Mouse (Mus musculus) frontal cortex, adult (tissue): ENCODE results near the gene Rapgef5.

Experiments used
- ATAC-seq: cut with Nextera tagmentation; 2 replicates; pipeline ENCODE4 v1.9.2; 2017; ENCODE audit warnings: mild to moderate bottlenecking, moderate library complexity, mixed read lengths; ENCODE audit not compliant: low TSS enrichment

Rapgef5 gene

DNA sequence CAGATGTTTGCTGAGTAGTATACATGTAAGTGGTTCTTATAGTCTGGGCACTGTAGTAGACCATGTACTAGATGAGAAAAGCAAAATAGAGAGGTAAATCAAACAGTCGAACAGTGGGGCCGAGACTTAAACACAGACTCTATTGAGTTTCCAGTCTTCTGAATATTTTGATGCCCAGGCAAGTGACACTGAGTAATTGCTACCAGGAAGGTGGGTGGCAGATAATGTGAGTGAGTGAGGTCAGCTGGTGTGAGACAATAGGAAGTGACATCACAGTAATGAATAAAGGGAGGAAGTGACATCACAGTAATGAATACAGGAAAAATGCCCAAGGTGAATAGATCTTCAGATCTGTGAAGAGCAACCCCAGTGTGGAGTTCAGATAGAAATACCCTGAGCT lies at the start of gene Rapgef5:
Gene Rapgef5, plus strand, starts transcription at position 301 of the 400 bp plus-strand sequence.
- no peak for ATAC-seq

DNA sequence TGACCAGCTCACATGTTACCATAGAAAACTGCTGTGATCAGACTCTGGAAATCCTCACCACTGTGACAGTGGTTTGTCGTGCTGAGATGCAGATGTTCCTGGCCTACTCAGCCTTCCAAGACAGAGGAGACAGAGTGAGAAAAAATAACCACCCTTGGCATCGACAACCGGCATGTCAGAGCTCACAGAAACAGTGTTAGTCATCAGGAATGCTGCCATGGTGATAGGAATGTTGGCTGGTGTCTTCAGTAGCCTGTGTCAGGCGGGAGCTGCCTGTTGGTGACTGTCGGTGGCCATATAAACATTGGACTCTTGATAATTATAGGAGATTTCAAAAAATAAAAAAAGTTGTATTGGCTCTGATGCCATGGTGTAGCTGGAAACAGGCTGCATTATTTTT lies 48.0 kb upstream of the Rapgef5 start:
- ATAC-seq: peak; percentile 72

DNA sequence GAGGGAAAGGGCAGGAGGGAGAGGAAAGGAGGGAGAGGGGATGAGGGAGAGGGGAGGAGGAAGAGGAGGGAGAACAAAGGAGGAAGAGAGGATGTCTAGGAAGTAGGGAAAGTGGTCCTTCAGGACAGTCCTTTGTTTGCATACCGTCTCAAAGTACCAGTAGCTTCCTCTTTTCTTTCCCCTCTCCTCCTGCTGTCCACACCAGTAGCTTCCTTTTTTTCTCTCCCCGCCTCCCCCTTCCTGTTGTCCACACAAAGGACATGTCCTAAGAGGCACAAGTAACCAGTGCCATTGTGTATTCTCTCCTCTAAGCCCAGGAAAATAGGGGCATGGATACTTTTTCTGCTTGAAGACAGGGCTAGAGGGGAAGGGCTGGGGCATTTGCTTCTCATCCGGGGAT lies 37.3 kb upstream of the Rapgef5 start:
- ATAC-seq: no peak

DNA sequence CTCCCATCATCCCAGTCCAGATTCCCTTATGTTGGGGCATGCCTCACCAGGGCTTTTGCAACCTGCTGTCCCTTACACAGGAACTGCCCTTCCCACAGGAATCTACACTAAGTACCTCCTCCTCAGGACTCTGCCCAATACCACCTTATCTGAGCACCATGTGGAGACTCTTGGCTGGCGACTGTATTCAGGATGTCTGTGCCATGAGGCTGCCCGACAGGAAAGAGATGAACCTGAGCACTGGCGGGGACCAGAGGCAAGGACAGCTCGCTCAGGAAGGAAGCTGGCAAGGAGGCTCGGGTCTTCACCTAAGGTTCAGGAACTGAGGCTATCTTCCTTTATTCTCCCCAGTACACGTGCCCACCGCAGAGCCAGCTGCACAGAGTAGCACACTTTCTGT lies 36.6 kb upstream of the Rapgef5 start:
- no peak for ATAC-seq

DNA sequence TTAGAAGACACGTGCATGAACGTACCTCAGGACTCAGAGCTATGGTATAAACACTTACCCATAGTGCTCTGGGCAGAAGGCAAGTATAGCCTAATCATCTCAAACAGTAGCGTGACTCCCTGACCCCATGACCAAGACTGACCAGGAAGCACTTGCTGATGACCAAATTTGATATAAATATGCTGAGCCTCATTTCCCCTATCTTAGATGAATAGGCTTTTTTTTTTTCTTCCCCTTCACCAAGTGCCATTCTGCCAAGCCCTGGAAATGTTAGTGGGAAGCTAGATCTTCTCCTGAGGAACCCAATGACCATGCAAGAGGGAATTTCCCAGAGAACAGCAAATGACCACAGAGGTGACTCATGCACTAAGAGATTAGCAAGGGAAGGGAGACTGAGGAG lies 35.3 kb upstream of the Rapgef5 start:
- ATAC-seq: no peak

DNA sequence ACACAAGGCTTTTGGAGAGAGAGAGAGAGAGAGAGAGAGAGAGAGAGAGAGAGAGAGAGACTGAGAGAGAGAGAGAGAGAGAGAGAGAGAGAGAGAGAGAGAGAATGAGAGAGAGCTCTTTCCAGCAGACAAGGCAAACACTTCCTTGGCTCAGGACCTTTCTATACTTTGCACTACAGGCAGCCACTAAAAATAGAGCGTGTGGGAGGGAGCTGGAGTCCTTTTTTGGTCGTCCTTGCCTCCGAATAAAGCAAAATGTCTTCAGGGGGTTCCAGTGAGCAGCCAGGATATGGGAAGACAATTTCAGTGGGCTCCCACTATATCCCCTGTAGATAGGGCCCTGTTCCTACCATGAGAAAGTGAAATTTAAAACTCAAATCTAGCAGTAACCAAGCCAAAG lies 33.6 kb upstream of the Rapgef5 start:
- ATAC-seq: peak; percentile 84

DNA sequence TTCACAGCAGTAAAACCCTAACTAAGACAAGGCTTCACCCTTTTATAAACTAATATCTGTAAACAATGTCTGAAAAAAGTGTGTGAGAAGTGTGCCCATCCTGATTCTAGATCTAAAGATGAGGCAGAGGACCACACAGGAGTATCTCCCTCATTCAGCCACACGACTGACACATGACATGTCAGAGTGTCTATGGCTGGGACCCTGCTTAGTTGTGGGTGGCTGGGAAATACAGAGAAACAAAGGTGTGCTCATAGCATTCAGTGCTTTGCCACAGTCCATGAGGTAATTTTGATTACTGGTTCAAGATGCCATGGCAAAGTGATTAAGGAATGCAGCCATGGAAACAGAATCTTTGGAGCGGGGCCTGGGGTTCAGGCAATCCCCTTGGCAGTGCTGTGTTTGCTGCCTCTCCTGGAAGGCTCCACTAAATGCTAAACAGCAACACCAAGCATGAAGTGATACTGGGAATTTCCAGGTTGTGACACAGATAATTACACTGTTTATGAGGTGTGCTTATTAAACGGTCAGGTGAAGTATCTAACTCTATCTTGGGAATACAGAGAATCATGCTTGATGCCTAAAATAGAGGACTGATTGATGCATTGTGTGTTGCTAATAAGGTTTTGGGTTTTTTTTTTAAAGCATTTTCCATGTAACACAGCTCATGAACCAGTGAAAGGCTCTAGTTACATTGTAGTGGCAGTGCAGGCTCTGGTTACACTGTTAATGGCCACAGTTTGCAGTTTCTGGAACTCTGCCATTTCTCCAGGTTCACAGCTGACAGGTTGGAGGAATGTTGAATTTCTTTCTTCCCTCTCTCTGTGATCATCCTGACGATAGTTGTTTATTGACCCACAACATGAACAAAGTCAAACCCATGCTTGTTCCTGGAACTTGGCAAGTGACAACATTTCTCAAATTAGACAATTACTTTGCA lies 29.9 kb upstream of the Rapgef5 start:
- ATAC-seq: no peak

DNA sequence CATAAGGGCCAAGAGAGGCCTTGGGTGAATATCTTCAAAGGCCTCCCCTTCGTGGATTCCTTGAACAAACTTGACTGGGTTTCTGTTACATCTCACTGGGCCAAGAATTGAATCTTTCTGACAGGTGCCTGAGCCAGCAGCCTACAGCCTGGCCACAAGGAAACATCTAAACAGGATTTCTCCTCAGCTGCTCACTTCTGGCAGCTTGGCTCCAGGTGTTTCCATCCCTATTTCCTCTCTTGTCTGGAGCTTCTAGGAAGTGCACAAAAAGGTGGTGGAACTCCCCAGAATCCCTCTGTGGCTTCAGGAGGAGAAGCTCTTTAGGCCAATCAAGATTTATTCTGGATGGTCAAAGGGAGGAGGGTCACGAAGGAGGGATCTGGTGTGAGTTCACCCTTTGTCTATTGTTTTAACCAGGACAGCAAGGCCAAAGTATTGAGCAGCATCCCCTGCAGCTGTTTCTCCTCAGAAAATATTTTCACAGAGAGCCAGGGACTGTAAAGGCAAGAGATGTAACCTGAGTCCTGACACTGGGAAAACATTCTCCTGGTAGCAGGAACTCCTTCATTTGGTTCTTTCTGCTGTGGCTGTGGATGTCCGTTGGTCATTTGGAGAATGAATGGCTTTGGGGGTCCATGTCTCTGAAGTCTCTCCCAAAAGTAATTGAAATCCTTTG lies 19.6 kb upstream of the Rapgef5 start:
- ATAC-seq: no peak

DNA sequence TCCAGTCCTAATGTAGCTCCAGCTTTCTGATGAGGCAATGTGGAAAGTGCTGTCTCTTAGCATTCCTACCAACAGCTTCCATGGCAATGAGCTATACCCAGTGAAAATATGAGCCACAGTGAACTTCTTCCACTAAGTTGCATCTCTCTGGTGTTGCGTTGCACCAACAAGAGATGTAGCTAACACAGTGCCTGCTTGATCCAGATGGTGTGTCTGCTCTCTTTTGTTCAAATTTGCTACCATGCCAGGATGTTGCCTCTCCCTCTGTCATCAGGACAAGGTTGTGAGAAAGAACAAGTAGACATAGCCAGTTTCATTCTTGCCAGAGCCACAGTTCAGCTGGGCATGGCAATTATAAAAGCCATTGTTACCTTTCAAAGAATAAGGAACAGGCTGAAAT lies 18.9 kb upstream of the Rapgef5 start:
- no peak for ATAC-seq

DNA sequence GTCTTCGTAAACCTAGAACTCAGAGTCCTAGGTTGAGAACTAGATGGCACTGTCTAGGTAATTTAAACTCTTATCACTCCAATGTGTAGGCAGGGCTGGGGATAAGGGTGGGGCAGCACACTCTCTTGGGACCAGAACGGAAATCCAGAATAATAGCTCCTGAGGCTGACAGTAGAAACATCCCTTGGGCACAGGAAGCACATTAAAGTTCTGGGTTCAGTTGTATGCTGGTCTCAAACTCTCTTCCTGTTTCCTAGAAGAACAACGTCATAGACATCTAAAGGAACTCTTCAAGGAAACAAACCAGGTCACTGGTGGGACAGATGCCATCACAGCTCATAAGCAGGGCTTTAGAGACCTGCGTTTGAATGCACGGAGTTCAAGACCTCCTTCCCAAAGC lies 17.0 kb upstream of the Rapgef5 start:
- no peak for ATAC-seq

DNA sequence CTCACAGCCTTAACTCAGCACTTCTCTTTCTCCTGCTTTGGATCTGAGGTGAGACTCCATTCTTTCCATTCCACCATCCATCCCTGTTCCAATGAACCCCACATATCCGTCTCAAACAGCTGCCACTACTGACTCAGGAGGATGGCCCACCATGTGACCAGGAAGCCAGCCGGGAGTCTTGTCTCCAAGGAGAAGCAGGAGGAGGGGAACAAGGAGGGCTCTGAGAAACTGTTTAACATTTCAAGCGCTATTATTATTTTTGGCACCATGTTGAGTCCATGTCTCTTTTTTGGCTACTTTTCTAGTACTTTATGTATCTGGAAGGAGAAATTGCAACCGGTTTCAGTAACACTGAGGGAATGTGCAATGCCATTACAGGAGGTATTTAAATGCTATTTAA lies 15.1 kb upstream of the Rapgef5 start:
- peak; percentile 95 for ATAC-seq

DNA sequence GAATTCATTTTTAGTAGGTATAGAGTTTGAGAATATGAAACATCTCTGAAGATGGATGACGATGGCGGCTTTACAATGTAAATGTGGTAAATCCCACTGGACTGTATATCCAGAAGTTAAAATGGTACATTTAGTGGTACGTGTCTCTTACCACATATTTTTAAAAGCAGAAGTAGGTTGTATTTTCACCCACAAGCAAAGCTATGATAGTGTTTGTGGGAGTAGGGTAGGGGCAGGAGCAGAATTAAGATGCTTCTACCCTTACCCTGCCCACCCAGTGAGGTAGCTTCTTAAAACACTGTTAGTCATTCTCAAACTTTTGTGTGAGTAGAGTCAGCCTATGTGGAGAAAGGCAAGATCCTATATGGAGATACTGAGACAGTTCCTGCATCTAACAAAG lies 13.4 kb upstream of the Rapgef5 start:
- ATAC-seq: no peak

DNA sequence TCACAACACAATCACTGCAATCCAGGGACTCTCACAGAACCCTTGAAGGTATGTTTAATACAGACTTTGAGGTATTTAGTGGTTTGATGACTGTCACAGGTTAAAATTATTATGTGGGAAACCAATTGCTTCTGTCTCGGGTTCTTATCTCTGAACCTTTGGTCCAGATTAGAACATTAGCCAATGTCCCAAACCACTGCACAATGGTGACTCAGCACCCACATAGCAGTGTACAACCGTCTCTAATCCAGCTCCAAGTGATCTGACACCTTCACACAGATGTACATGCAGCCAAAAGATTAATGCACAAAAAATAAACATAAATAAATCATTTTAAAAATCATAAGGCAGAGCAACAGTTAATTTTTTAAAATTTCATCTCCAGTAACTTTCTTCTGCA lies 11.1 kb upstream of the Rapgef5 start:
- ATAC-seq: no peak

DNA sequence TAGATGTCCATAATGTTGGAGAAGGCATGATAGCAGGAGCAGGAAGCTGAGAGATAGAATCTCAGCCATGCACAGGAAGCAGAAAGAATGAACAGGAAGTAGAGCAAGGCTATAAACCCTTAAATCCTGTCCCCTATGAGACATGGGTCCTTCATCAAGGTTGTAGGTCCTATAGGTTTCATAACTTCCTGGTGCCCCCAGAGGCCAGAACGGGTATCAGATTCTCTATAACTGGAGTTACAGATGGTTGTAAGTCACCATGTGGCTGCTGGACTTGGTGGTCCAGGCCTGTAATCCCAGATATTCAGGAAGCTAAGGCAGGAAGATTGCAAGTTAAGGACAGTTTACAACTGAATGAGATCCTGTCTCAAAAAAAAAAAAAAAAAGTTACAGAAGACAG lies 8.5 kb upstream of the Rapgef5 start:
- ATAC-seq: no peak

DNA sequence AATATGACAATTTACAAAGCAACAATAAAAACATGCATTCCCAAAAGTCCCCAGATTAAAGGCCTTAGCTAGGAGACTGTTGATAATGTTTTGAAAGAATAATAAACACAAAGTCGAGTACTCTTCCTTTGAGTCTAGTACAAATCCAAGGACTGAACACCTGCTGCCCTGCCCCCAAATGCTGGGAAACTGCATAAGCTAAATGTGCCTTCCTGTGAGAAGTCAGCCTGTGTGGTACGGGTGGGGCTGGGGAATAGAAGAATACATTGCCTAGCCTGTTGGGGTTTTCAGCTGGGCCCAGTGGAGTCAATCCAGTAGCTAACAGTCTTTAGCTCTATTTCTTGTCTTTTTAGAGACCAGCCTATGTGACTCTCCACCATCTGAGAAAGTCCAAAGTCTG lies 6.4 kb upstream of the Rapgef5 start:
- ATAC-seq: no peak

DNA sequence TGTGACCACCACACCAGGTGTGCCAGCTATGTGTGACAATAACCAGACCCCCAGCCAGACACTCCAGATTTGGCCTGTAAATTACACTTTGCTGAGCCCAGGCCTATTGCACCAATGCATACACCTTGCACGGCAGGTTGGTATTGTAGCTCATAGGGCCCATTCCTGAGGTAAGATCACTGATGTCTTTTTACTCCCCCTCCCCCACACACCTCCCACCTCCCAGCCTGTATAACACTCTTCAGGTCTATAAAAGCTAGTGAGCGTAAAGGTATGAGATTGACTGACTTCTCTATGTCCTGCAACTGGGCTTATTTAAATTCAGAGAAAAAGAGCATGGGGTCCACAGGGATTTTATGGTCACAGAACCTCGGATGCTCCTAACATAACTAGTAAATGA lies 3.8 kb upstream of the Rapgef5 start:
- no peak for ATAC-seq

DNA sequence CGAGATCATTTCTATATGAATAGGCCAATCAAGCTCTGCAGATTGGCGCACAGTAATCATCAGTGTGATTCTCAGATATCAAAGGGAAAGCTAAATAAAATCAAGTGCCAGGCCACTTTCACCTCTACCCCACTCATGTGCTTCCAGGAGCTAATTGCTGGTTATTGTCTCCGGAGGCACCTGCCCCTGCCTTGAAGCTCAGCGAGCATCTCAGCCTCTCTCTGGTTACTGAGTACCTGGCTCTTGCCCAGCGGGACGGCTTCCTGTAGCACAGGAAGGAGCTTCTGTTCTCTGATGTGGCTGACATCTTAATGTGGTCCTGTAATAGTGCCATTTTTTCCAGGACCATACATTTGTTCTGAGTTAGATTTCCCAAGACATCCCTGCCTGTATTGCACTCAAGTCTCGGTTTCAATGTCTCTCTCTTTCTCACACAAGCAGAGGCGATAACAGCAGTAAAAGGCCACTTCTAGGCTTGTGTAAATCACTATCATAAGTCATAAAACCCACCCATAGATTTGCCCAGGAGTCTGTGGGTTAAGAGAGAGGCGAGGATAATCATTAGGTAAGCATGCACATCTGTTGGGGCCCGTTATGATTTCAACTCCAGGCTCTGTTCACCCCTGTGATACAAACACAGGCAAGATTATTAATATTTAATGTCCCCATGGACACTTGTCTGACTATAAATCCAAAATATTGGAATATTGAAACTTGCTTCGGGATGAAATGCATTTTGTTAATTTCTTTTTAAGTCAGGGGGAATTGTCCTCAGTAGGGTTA lies 2.9 kb upstream of the Rapgef5 start:
- ATAC-seq: 0 out of 2 replicates have a peak, but pooled peaks have one; percentile 27

DNA sequence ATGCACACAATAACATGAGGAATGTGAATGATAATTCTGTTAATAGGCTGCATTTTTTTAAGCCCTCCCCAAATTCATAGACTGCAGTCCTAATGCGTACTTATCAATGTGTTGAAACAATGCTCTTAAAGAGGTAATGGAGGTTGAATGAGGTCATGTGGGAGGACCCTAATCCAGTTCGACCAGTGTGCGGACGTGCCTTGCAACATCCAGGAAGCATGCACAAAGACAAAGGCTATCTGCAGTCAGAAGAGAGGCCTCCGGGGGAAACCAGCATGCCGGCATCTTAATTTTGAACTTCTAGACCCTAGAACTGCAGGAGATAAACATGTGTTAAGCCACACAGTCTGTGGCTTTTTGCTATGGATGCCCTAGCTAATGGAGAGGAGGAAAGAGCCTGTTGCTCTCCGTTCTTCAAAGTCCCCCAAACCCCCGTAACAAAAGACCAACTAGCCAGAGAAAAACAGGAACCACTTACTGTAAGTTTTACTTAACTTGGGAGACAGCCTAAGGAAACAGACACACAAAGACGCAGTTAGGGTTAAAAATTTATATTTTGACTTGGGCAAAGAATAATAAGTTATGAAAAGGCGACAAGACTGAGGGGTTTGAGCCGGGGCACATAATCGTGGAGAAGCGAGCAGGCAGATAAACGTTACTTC lies 1.1 kb downstream of the Rapgef5 start:
- ATAC-seq: no peak

DNA sequence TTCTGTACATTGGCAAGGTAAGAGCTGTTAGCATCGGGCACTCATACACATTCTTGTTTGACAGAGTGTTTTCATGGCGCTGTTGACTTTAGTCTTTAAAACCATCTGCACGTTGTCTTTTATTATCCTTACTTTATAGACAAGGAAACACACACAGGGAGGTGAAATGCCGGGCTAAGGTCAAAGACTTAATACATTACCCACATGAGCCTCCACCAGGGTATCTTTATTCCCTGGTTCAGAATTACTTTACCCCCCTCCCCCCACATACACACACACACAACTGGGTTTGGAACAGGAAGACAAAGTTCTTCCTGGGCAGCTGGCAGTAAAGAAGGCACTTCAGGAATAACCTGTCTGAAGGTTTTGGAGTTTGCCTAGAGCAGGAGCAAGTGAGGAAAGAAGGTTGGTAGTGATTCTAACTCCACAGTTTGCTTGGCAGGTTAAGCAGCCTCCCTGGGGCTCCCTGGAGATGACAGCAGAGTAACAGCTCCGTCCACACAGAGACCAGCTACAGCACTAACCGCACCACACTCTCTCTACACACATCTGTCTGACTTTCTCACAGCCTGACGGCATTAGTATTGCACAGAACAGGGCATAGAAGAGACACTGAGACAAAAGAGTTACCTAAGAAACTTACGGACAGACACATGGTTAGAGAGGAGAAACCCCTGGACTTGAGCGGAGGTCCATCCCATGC lies 8.2 kb downstream of the Rapgef5 start:
- ATAC-seq: no peak

DNA sequence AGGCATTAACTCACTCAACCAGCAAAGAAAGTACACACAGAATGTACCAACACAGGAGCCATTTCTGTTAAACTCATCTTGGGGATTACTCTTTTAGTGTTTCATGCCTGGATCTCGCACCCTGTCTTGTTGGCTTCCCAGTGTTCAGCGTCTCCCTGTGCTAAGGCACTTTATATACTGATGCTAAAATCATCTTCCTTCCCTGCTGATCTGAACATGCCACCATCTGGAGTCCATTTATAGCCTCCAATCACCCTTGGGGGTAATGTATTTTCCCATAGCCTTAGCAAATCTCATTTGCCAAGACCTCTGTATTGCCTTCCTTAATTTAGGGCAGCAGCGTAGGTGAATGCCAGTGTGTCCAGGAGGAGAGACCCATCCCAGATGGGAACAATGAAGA lies 11.6 kb downstream of the Rapgef5 start:
- peak; percentile 78 for ATAC-seq

DNA sequence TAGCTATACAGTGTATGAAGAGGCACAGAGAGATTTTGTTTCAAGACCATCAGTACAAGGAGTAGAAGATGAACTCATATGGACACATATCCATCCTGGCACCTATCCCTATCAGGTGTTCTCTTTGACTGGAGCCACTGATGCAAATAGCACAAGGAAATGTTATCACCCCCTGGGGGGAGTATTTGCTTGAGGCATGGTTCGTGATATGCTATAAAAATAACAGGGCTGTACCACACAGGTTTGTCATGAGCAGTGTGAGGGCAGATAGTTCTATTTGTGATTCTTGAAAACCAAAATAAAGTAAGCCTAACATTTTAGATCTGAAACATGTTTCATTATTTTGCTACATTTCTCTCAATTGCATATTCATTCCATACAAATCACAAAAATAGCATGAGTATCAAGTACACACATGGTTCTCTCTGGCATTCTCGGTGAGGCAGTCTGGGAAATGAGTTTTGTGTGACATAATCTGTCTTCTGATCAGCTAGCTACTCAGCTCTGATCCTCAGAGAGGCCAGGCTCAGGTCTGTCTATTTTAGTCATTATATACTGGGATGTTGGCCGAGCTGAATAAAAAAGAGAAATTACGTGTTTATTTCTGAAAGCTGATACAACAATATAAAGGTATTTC lies 12.3 kb downstream of the Rapgef5 start:
- peak; percentile 38 for ATAC-seq
